Mouse (Mus musculus) spleen, adult 12 weeks (tissue): Measurements from ENCODE around the gene Spg7.
"Not testable (repeated sequence)": the region's sequence is repeated elsewhere in the genome, so short reads cannot be mapped to it uniquely, and the experiment has no call there.

Source experiments
- DNase-seq: peaks from one replicate; pipeline ENCODE4 v3.0.0; 2022; ENCODE audit warnings: low spot score

Gene Spg7

DNA sequence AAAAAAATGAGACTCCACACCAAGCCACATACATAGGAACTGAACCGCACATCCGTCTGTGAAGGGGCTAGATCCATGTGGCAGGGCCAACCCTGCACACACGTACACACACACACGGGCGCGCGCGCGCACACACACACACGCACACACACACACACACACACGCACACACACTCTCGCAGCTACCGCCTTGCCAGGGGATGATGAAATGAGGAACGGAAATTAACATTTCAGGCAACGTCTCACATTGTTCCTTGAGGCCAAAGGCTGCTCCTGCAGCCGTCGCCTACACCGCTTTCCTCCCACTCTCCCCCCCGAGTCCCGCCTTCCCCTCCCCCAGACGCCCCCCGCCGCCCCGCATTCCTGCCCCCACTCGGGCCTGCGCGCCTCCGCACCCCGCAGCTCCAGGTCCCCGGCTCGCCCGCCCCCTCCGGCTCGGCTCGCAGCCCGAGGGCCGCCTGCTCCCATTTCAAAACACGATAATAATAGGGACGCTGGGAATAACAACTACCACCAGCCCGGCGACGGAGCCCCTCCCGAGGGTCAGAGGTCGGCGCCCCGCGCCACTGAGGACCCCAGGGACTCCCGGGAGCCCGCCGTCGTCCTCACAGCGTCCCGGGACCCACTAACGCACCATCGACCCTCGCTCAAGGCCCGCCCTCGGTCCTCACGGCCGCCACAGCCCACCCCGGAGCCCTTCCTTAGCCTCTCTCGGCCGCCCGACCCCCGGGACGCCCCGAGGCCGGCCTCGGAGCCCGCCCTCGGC is 21.6 kb upstream of the Spg7 start:
- DNase-seq: peak; percentile 70

DNA sequence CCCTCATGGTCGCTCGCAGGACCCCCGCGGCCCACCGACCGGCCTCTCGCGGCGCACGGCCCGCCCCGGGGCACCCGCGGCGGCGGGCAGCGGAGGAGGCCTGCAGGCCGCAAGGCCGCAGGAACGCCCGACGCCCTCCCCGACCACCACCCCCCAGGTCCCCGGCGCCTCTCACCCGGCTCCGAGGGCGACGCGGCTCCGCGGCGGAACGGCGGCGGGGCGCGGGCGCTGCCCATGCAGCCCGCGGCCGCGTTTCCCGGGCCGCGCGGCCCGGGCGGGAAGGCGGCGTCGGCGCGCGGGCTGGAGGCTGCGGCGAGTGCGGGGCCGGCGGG is 21.0 kb upstream of the Spg7 start:
- no peak for DNase-seq

DNA sequence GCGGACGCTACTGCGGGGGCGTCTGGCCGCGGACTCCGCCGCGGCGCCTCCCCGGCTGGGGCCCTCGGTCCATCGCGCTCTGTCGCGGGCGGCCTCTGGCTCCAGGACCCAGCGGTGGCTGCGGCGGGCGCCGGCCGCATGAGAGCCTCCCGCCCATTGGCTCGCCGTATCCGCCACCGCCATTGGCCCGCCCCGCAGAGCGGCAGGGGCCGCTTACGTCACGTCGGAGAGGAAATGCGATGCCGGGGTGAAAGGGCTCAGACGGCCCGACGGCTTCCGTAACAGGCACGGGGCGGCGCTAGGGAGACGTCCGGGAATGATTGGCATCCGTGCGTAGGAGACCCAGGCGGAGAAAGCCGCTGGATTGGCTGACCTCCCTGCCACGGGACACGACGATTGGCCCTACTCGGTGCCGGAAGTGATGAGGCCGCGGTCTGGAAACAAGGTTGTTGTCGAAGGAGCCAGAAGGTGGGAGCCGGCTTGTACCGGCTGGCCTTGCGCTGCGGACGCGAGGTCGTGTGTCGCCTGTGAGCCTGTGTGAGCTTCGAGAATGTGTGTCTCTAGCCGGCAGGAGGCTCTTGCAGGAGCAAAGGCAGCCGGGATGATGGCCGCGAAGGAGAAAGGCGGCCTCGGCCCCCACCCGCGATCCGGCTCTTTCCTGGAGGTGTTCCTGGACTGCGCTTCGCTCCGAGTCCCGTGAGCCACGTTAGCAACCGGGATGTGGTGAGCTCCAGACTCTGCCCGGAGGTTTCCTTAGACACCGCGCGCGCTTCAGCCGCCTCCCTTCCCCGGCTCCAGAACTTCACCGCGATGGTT is 20.4 kb upstream of the Spg7 start, which contains the start of gene Ankrd11:
Gene Ankrd11 (minus strand): TSS at position 120 of the 816 bp plus-strand sequence.
- DNase-seq: peak; percentile 100

DNA sequence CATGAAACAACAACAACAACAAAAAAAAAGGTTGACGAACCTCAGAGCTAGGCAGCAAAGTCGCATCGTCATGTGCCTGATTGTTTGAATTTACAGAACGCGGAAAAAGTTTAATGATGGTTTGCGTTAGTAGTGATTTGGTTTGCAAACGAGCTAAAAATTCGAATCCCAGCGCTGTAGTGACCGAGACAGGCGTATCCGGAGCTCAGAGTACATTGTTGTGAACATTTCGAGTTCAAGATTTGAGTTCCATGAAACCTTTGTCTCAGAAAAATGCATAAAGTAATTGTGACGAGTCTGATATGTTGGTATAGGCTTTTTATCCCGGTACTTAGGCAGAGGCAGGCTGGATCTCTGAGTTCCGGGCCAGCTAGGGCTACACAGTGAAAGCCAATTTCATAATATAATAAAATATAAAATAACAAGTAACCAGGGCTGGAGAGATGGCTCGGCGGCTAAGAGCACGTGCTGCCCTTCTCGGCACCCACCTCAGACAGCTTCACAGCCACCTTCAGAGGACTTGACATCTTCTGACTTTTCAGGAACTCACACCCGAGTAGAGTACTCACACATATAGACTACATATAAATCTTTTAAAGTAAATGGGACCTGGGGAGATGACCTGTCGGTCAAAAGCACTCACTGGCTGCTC is 19.6 kb upstream of the Spg7 start:
- no peak for DNase-seq

DNA sequence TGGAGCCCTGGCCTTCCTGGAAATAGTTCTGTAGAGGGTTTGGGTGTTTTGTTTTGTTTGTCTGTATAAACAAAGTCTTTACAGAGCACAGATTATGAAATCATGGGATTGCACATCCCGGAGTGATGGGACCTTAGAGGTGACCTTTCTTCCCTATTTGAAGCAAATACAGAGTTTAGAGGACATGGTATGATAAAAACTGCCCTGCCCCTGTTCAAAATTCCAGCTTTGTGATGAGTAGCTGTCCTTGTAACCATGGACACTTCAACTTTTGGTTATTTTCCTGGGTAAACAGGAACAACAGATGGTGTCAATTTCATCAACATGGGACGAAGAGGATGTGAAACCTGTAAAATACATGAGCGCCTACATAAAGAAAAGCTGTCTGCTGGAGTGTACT is 18.8 kb upstream of the Spg7 start:
- DNase-seq: no peak

DNA sequence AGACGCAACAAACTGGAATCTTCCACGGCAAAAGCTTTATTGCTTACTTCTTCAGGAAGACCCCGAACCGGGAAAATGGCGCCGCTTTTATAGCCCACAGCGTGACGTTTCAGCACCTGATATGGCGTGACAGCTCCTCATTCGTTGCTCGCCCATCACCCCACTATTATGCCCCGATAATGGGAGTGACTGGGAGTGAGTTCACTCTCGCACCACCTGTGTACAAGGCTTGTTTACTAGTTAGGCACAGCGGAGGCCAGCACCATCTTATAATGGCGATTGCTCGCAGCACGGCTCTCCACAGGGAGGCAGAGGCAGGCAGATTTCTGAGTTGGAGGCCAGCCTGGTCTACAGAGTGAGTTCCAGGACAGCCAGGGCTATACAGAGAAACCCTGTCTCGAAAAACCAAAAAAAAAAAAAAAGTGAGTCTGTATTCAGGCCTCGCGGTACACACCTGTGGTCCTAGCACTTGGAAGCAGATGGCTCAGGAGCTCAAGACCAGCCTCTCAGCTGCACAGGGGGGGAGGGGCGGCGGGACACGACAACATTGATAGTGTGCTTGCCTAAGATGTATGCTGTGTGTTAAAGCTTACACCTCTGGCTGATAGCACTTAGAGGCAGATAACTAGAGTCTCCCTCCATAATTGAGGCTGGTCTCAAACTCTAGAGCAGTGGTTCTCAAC is 17.9 kb upstream of the Spg7 start:
- DNase-seq: not testable (repeated sequence)

DNA sequence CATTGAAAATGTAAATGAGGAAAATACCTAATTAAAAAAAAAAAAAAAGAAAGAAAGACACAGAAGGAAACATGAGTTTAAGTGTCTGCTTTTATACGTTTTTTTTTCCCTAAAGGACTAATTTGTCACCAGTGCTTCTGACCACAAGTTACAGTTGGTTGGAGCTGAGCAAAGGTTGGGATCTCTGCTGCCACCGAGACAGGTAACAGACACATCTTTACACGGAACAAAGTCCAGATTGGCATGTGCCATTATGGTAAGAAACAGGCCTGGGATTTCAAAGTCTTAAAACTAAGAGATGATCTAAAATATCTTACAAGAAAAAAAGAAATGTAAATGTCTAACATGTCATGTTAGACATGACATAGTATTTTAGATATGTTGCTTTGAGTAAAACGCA is 16.0 kb upstream of the Spg7 start:
- no peak for DNase-seq

DNA sequence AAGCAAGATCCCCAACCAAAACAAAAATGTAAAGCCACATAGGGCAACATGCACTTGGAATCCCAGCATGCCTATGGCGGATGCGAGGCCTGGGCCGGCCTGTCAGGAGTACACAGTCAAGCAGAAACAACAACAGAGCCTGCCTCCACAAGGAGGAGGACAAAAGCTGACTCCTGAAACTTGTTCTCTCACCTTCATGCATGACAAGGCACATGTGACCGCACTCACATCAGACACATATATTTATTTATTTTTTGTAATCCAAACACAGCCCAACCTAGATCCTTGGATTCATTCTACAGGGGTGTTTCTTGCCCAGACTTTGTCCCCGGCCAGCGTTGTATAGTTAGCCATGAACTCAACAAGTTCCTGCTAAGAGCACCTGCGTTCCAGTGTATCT is 14.9 kb upstream of the Spg7 start:
- no peak for DNase-seq

DNA sequence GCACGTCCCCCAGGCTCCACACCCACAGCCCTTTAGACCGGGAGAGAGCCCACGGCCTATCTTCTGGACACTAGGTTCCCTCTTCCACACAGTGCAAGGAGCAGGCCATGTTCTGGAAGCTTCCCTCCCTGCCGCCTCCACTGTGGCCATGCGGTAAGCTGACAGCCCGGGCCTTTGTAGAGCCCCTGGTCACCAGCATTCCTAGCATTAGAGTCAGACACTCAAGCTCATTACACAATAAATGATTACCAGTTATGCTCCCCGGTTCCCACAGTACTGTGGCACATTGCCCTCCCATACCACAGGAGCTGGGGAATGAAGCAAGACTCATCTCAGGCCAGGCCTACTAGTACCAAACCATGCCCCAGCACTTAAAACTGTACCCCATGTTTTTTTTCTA is 14.3 kb upstream of the Spg7 start:
- DNase-seq: no peak

DNA sequence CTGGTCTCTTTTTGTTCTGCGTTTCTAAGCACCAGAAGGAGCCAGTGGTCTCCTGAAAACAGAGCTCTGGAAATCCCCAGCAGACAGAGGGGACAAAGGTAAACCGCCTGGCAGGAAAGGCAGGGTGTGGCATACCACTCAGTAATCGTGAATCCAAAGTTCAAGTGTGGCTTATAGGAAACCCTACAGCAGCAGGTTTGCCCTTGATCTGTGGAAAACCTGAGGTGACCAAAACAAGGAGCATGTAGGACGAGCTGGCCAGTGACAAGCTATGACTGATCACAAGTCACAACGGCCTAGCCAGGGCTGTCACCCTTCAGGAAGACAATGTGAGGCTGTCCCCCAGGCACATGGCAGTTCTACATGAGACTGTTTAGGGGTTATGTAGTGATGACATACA is 11.3 kb upstream of the Spg7 start:
- no peak for DNase-seq

DNA sequence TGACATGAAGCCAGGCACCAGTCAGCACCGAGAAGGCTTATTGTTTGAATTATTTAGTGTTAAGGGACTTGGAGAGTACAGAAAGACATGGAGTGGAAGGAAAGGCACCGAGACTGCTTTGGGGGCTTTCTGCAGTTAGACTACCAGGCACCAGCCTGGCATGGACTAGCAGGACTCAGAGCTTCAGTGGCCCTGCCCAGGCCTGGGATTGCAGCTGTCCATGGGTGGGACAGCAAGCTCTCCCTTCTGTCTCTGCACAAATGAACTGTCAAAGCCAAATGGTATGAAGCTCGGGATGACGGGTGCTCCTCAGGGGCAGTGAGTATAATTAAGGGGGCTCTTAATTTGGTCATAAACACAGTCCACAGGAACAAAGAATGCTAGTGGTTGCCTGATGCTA is 1.3 kb downstream of the Spg7 start:
- no peak for DNase-seq

DNA sequence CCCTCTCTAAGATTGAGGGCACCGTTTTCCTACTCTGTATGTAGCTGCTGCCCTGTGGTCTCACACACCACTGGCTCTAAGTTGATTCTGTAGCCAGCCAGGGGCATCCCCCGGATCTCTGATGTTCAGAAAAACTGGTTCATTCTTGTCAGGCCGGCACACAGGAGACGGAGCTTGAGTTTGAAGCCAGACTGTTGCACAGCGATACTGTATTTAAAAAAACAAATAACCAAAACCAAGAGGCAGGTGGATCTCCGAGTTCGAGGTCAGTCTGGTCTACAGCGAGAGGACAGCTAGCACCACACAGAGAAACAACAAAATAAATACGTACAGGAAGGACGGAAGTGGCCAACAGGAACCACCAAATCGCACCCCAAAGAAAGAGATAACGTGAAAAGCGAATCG is 2.1 kb downstream of the Spg7 start:
- peak; percentile 48 for DNase-seq

DNA sequence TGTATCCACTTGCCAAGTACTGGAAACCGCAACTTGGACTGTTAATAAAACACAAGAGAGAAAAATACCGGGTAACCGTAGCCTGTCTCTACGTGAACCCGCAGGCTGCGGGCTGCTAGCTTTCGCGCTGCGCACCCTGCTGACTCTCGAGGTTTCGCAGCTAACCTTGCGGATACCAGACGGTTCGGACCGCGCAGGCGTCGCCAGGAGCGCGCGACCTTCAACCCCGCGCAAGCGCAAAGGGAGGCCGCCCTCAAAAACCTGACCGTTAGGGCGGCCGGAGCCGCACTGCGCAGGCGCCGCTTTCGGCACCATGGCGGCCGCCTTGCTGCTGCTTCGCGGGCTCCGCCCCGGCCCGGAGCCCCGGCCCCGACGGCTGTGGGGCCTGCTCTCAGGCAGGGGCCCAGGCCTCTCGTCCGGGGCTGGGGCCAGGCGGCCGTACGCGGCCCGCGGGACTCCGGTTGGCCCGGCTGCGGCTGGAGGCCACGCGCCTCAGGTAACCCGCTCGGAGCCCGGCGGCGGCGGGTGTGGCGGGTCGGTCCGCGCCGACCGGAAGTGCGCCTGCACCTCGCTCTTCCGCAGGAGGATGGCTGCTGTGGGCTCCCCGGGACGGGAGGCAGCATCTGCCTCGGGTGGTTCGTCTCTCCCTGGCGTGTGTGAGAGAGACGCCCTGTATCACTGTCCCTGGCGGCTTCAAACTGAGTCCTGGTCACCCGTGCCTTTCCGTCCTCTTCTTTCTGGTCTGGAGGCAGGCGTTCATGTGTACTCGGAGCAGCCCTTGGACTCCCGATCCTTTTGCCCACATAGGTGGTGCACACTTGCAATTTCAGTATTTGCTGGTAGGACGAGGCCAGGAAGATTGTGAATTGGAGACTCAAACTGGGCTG is 2.7 kb downstream of the Spg7 start:
- DNase-seq: peak; percentile 95

DNA sequence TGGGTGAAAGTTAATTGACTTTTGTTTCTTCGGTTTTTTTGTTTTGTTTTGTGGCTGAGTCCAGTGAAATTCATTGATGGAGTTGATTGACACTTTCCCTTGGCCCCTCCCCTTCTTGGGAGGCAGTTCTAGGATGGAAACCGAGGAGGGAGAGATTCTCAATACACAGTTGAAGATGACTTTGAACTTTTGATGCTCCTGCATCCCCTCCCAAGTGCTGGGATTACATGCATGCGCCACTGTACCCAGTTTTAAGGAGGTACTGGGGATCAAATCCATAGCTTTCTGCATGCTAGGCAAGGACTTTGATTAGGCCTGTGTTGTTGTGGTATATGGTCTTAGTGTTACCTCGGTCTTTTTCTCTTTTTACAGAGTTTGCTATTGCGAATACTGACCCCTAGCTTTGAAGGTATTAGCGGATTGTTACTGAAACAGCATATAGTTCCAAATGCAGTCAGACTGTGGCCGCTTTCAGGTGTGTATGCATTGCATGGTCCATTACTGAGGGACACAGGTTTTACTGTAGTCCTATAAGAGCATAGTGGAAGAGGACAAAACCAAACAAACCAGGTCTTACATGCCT is 3.5 kb downstream of the Spg7 start:
- DNase-seq: no peak

DNA sequence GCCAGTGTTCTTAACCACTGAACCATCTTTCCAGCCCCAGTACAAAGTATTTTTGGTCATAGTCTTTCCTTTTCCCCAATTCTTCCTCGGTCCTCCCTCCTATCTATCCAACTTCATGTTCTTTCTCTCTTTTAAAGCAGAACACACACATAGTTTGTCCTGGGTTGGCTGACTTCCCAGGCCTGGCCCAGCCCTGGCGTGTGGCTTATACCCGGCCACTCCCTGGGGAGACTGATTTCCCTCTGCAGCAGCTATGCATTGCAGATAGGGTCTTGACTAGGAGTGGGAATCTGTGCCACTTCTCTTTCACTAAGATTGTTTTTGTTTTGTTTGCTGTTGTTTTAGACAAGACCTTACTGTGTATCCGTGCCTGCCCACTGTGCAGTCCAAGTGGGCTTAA is 8.4 kb downstream of the Spg7 start:
- DNase-seq: no peak

DNA sequence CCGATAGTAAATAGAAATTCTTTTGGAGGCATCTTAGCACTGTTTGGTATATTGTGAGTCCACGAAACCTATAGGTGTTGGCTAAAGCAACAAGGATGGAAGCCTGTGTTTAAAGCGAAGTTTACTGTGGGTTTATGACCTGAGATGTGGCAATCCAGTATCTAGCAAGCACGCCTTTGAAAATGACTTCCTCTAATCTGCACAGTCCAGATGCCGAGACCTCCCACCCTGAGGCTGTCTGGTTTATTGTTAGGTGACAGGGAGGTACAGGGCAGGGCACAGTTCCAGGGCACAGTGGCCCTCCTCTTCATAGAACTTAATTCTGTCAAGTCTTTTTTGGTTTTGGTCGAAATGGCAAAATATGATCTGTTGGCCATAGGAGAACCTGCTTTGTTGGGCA is 14.5 kb downstream of the Spg7 start:
- DNase-seq: no peak

DNA sequence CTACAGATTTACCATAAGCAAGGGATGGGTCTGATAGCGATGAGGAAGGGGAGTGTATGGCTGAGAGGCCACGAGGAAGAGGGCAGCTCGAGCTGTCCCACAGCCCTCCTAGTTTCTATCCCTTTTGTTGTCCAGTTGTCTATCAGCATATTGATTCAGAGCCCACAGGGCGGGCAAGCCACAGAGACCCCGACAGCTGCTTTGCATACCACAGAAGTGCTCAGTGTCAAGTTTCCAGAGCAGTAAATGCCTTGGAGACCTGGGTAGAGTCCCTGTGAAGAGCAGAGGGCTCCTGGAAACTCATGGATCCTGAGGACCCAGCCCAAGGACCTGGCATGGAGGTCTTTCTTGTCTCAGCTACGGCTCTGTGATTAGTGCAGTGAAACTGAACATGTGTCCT is 20.3 kb downstream of the Spg7 start:
- DNase-seq: no peak

DNA sequence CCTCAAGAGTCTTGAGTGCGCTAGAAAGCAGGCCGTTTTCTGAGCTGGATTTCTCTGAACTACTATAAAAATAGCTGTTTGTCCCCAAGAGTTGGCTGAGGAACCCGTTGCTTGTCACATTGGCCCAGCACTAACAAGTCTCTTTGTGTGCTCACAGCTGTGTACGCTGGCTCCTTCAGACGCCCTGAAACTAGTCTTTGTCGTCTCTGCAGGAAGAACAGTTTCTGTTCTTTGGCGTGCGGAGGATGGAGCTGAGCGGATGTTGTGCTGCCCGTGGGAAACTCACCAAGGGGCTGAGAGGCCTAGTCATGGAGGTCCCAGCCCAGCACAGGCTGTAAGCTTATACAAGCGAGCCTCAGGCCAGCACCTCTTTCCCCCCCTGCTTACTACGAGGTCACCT is 20.9 kb downstream of the Spg7 start:
- no peak for DNase-seq

DNA sequence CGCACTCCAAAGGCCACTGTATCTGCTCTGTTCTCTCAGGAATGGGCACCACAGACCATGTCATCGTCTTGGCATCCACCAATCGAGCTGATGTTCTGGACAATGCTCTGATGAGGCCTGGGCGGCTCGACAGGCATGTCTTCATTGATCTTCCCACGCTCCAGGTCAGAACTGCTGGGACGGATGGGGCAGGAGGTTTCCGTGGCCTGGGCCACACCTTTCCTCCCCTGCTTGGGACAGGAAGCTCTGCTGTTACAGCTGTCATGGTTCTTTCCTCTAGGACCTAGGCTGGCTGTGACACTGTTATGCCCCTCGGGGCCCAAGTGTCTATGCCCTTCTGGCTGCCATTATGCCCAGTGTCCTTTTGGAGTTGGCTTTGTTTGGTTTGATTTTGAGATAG is 24.5 kb downstream of the Spg7 start:
- no peak for DNase-seq

DNA sequence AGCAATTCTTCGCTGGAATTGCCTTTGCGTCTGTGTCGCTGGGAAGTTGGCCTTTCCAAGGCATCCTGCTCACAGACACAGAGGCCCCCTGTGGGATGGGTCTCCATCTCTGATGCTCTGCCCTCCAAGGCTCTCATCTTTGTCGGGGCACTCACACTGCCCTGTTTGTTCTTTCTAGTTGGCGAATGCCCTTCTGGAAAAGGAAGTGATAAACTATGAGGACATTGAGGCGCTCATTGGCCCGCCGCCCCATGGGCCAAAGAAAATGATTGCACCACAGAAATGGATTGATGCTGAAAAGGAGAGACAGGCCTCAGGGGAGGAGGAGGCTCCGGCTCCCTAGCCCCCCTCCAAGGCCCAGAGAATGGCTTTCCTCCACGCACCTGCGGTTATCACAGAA is 34.5 kb downstream of the Spg7 start:
- DNase-seq: no peak
